Mouse (Mus musculus) kidney, adult 2 months (tissue): ENCODE data around the gene Slc25a12.

Source experiments
- CTCF ChIP-seq: fragments of 200-500 bp; conservative IDR thresholded peaks from 2 replicates; pipeline ENCODE4 v1.5.1; 2011; ENCODE audit warnings: low read depth, mild to moderate bottlenecking, control low read depth, low read length, moderate library complexity, mixed read lengths; ENCODE audit not compliant: insufficient read depth, insufficient read length
- POLR2A ChIP-seq: fragments of 200-500 bp; IDR thresholded peaks from one replicate; pipeline ENCODE4 v1.6.1; 2011; ENCODE audit warnings: low read depth, low read length, control low read depth

DNA sequence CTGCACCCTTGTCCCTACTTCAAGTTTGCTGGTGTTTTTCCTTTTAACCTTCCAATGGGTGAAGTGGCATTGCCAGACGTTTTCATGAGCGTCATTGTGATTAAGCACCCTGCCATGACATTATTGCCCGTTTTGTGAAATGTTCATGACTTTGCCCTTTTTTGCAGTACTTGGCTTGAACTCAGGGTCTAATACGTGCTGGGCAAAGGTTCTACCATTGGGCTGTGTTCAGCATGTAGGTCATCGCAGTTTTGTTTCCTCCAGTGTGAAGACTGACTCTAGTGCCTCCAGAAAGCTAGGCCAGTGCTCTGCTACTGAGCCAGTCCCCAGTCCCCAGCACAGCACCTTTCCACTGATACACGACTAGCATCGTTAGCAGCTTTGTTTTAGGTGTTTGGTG, 111.0 kb downstream of the Slc25a12 start:
- no peak for TF ChIP-seq CTCF
- TF ChIP-seq POLR2A = no peak
